Mouse (Mus musculus): ENCODE measurements around the gene Pik3r6.

Pik3r6 gene

DNA sequence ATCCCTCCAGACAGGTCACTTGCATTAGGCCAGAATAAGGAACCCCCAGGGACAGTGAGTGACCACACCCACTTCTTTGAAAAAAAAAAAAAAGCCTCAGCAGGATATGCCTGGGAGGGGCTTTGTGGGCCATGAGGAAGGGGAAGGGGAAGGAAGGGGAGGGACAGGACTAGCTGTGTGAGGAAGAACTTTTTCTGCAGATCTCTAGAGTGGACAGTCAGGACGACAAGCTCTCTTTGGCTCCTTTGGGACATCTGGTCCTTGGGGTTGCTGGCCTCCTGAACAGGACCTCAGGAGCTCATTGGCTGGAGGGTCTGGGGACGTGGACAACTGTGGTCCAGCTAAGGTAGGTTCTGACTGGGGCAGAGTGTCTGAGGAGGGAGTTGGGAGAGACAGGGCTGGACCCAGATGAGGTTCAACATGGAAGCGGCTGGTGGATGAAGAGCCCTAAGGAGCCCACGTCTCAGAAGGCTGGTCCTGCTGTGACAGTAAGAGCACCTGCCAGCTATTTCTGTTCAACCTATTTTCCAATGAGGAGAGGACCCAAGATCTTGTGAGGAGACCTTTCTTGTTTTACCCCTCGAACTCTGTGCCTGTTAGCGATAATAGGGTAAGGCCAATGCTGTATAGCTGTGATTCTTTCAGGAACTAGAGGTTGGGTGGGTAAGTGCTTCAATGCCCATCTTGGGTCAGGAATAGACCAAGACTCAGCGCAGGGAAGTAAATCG lies at the start of gene Pik3r6:
Gene Pik3r6, plus strand, starts transcription at position 118 of the 728 bp plus-strand sequence.
- no peak for DNase-seq (ENCODE audit: low spot score in 2 of 2)

GRCm38 (mm10) chr11:68453301-68453700 lies 49.5 kb upstream of the Pik3r6 start:
- DNase-seq (ENCODE audit: low spot score in 2 of 2), result no peak

GRCm38 (mm10) chr11:68458086-68458485 lies 44.7 kb upstream of the Pik3r6 start:
- no peak for DNase-seq (ENCODE audit: low spot score in 2 of 2)

GRCm38 (mm10) chr11:68459021-68459420 lies 43.8 kb upstream of the Pik3r6 start:
- no peak for DNase-seq (ENCODE audit: low spot score in 2 of 2)

- no peak for DNase-seq (ENCODE audit: low spot score in 2 of 2)
Observed at GRCm38 (mm10) chr11:68459486-68459885, 43.3 kb upstream of the Pik3r6 start.

DNA sequence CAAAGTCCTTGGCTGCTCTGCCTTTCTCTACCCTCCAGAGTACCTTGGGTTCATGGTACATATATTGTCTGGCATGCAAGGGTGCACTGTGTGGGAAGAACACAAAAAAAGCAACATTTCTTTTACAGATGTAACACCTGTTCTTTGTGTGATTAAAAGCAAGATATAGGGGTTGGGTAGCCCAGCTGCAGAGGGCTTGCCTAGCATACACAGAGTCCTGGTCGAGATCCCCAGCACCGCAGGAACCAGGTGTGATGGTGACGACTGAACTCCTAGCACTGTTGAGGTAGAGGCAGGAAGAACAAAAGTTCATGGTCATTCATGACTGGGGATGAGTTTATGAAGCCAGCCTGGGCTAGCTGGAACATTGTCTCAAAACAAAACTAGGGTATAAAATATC lies 40.1 kb upstream of the Pik3r6 start:
- DNase-seq (ENCODE audit: low spot score in 2 of 2), result no peak

GRCm38 (mm10) chr11:68464260-68464659 lies 38.6 kb upstream of the Pik3r6 start:
- no peak for DNase-seq (ENCODE audit: low spot score in 2 of 2)

- DNase-seq (ENCODE audit: low spot score in 2 of 2), result no peak
Observed at GRCm38 (mm10) chr11:68465090-68465489, 37.7 kb upstream of the Pik3r6 start.

DNA sequence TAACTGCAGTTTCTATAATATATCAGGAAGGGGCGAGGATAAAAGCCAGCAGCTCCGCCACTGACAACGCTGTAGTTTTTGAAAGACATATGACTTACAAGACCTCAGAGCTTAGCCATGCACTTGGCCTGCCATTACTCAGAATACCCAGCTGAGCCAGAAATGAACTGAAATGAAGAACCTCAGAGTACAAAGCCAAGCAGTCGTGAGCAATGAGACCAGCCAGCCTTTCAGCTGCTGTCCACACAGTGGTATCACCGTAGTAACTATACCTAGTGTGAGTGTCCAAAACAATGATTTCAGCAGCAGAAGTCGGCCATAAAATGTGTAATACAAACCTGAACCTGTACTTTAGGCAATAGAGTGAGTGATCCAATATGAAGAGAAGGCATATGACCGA lies 35.4 kb upstream of the Pik3r6 start:
- no peak for DNase-seq (ENCODE audit: low spot score in 2 of 2)

DNA sequence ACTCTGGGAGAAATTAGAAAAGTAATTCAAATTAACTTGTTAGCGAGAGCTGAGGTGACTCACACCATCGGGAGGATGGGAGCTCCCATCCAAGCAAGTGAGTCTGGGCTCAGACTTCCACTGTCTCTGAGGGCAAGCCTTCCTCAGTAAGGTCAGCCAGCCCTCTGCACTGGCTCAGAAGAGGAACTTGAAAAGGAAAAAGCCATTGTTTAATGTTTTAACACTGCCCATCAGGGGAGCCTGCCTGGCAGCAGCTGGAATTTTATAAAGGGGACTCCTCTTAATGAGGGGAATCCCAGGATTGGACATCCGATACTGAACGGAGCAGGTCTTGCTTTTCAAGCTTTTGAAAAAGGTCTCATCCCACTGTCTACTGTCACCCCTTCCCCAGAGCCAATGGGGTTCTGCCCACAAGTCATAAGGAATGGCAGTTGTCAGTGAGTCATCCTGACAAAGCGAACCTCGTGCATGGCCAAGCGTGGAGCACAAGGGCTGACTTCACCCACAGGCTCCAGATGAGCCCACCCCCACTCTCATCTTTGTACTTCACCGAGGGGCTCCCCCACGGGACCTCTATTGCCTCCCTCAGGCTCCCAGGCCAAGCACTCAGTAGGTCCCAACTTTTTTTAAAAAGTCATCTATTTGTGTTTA lies 34.7 kb upstream of the Pik3r6 start:
- no peak for DNase-seq (ENCODE audit: low spot score in 2 of 2)

DNA sequence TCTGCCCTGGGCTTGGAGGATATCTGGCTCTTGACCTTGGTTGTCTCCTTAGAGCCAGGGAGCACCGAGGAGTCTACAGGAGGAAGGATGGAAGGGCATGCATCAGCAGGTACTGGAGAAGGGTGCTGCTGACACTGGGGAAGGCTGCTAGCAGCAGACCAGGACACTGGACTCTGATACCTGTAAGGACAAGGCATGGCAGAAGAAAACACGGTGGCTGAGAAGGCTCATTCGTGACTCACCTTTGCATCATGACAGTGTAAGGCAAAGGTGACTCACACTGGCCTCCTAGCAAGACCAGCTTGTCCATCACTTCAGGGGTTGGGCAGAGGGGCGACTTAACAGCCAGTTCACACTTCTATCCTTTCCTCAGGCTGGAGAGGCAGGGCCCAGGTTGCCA lies 33.9 kb upstream of the Pik3r6 start:
- no peak for DNase-seq (ENCODE audit: low spot score in 2 of 2)

DNA sequence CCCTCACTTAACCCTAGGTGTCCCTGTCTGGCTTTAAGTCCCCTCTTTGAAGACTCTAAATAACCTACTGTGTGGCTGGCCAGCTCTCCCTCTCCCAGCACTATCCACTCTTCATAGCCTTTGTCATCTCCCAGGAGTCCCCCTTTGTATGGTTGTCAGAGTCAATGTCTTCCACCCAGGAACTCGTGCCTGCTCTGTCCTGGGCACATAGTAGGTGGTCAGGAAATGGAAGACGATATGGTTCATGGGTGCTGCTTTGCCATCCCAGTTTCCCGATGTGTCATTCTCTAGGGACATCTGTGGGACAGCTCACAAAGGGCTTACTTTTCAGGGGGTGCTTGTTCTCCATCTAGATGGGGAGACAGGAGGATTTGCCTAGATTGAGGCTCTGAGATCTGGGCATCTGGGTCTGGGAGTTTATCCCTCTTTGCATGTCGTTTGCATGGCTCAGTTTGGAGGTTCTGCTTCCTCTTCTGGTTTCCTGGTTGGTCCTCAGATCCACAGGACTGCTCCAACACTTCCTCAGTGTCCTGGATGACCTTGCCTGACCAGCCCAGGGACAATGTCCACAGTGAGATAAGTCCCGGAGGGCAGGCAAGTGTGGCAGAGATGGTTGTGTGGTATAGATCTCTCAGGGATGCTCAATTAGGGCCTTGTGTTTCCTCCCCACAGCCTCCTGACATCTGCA lies 30.5 kb upstream of the Pik3r6 start:
- DNase-seq (ENCODE audit: low spot score in 2 of 2), result no peak

DNA sequence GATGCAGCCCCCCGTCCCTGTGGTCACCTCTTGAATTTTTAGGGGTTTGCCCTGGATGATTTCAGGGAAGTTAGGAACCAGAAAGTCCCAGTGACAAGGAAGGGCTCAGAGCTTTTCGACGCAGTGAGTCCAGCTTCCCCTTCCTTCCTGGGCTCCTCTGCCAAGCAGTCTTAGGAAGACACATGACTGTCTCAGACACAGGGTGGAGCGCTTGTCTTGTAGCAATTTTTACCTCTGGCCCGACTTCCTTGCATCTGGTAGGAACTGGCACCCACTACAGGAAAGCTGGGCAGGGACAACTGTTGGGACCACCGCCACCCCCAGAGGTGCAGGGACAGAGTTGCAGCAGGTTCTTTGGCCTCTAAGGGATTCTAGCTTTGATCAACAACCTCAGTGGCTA lies 28.2 kb upstream of the Pik3r6 start:
- no peak for DNase-seq (ENCODE audit: low spot score in 2 of 2)

DNA sequence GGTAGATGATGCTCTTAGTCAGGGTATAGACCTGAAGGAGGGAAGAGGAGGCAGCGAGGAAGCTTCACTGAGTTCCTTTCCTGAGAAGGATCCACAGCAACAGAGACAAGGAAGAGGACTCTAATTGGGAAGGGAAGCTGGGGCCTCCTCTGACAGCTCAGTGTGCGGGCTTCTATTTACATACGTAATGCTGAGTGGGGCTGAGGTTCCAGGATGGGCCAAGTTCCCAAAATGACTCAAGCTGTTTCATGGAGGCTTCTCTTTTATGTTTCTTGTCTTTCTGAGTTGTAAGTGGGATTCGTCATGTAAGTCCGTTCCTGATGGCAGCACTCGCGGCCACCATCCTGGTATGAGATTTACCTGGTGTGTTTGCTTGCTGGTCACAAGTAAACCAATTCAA lies 27.1 kb upstream of the Pik3r6 start:
- peak in 1 of 2 experiments; percentile 23 for DNase-seq (ENCODE audit: low spot score in 2 of 2)

GRCm38 (mm10) chr11:68477661-68478060 lies 25.2 kb upstream of the Pik3r6 start:
- no peak for DNase-seq (ENCODE audit: low spot score in 2 of 2)

DNA sequence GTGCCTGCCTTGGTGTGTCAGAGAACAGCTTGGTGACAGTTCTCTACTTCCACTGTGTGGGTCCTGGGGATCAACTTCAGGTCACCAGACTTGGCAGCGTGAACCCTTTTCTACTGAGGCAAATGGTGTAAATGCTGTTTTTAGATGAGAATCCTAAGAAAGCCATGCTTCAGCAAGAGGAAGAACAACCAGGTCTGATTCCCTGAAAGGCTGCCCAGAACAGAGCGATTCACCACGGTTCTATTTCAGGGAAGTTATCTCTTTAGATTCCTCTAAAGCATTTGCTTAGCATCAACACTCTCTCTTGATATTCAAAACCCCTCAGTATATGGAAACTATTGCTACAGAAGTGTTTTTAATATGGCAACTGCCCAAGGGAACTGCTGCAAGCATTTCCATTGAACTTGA lies 24.2 kb upstream of the Pik3r6 start:
- DNase-seq (ENCODE audit: low spot score in 2 of 2), result peak in 1 of 2 experiments; percentile 47

DNA sequence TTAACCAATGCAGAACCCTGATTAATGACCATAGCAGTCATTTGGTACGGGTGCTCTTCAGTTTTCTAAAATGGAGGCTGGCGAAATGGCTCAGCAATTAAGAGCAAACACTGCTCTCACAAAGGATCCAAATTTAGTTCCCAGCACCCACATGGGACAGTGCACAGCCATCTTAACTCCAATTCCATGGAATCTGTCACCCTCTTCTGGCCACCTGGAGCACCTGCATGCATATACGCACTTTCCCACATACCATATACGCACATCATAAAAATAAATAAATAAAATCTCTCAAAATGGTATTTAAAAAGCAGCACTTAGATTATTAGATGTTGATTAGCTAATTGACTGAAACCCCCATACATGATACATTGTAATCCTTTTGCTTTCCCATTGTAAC lies 22.2 kb upstream of the Pik3r6 start:
- no peak for DNase-seq (ENCODE audit: low spot score in 2 of 2)

DNA sequence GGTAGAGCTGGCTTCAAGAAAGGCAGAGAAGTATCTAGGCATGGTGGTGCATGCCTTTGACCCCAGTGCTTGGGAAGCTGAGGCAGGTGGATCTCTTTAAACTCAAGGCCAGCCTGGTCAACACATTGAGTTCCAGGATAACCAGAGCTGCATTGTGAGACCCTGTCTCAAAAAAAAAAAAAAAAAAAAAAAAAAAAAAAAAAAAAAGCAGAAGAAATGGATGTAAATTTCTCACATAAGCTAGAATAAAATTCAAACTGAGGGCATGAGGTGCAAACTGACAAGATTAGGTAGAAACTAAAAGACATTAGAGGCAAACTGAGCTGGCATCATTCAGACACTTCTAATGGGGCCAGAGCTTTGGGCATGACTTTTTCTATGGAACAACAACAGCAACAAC lies 20.8 kb upstream of the Pik3r6 start:
- no peak for DNase-seq (ENCODE audit: low spot score in 2 of 2)

DNA sequence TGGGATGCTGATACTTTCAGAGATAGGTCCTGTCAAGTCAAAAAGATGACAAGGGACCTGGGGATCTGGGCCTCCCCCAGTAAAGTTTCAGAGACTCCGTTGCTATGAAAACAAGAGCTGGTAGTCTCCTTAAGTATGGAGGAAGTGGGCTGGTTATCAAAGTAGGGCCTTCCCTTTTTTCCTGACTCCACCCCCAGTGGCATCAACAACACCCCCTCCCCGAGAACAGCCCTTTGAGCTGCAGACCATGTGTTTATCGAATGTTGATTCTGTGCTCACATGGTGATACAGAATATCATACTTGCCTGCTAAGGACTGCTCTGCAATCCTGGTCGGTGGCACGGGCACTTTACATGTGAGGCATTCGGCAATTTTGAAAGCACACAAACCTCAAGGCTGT lies 19.6 kb upstream of the Pik3r6 start:
- no peak for DNase-seq (ENCODE audit: low spot score in 2 of 2)

- DNase-seq (ENCODE audit: low spot score in 2 of 2), result no peak
Observed at GRCm38 (mm10) chr11:68484431-68484830, 18.4 kb upstream of the Pik3r6 start.

DNA sequence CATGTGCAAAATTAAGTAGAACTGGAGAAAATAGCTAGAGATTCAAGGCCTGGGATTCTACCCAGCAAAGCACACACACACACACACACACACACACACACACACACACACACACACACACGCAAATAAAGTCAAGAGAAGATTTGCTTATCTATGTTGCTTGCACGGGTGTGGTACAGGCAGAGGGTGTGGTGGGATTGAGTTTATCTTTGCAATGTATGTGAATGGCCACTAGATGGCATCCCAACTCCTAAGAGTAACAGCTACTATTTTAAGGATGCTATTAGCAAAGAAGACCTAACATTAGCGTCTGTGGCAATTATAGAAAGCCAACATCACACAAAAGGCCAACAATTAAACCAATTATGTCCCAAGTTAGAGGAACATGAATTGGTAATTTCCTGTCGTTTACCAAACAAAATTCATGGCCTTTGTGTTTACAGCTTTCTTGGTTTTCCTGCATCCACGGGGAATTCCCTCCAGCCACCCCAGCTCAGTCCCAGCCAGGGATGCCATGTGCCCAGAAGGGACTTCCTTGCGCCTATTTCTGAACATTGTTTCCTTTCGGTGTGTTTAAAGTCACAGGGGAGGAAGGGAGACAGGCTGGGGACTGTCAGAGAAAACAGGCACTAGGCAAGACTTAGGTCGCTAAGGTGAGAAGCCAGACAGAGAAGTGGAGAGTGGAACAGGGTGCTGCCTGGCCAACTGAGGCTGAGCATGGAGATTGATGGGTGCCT lies 17.4 kb upstream of the Pik3r6 start:
- DNase-seq (ENCODE audit: low spot score in 2 of 2), result peak in 1 of 2 experiments; percentile 54

- no peak for DNase-seq (ENCODE audit: low spot score in 2 of 2)
Observed at GRCm38 (mm10) chr11:68486093-68486492, 16.7 kb upstream of the Pik3r6 start.
